Mouse (Mus musculus): Measurements from ENCODE around the gene Kntc1. TPM values are rescaled to one million over a fixed set of nuclear protein-coding genes. Genes with fewer than 3 reads are reported as not detected.

Gene Kntc1
- polyA plus RNA-seq, 1 experiment from 2014 or later = 46.4 TPM

GRCm38 (mm10) chr5:123853877-123854504 lies 104.5 kb downstream of the Kntc1 start:
- Histone ChIP-seq H3K9me3 (no peaks in the 10 kb centered on the region), H3K4me3 (no peak overlapping the region), H3K27ac (replicated peaks) (no peak overlapping the region), H3K36me3 (replicated peaks) (no peaks in the 10 kb centered on the region), H3K4me1 (peaks cover 8% of the 10 kb centered on the region), H3K27me3 (replicated peaks; ENCODE audit: low read depth, poor library complexity, severe bottlenecking) (no peaks in the 10 kb centered on the region)
- WGBS = 90% methylated on average over 11 of the region's 11 CpGs
- no peak for DNase-seq (ENCODE audit: low spot score)

- Histone ChIP-seq H3K4me3 (no peak overlapping the region), H3K4me1 (peaks cover 13% of the 10 kb centered on the region), H3K27ac (replicated peaks) (no peak overlapping the region), H3K27me3 (replicated peaks; ENCODE audit: low read depth, poor library complexity, severe bottlenecking) (no peaks in the 10 kb centered on the region), H3K9me3 (no peaks in the 10 kb centered on the region), H3K36me3 (replicated peaks) (no peaks in the 10 kb centered on the region)
- WGBS = 89% methylated on average over 9 of the region's 9 CpGs
- DNase-seq (ENCODE audit: low spot score) = no peak
Measured at GRCm38 (mm10) chr5:123854511-123854910, 105.0 kb downstream of the Kntc1 start.

GRCm38 (mm10) chr5:123858798-123859197 lies 109.3 kb downstream of the Kntc1 start:
- no peak for DNase-seq (ENCODE audit: low spot score)

GRCm38 (mm10) chr5:123862374-123863350 lies 113.1 kb downstream of the Kntc1 start:
- 89% methylated on average over 15 of the region's 15 CpGs for WGBS
- H3K4me1 ChIP-seq = peaks cover 22% of the 10 kb centered on the region
- H3K27ac ChIP-seq (replicated peaks) = no peak overlapping the region
- H3K36me3 ChIP-seq (replicated peaks) = no peaks in the 10 kb centered on the region
- no peak overlapping the region for H3K4me3 ChIP-seq
- no peaks in the 10 kb centered on the region for H3K9me3 ChIP-seq
- DNase-seq (ENCODE audit: low spot score) = no peak
- H3K27me3 ChIP-seq (replicated peaks; ENCODE audit: low read depth, poor library complexity, severe bottlenecking) = no peaks in the 10 kb centered on the region

More at GRCm38 (mm10) chr5:123858798-123859197, 109.3 kb downstream of the Kntc1 start:
- H3K36me3 ChIP-seq (replicated peaks) = no peaks in the 10 kb centered on the region
- 75% methylated on average over 11 of the region's 11 CpGs for WGBS
- H3K4me3 ChIP-seq = no peak overlapping the region
- H3K27ac ChIP-seq (replicated peaks) = no peak overlapping the region; the same call in 1 of the 2 replicates
- H3K9me3 ChIP-seq = no peaks in the 10 kb centered on the region
- H3K27me3 ChIP-seq (replicated peaks; ENCODE audit: low read depth, poor library complexity, severe bottlenecking) = no peaks in the 10 kb centered on the region
- peaks cover 22% of the 10 kb centered on the region for H3K4me1 ChIP-seq

GRCm38 (mm10) chr5:123863934-123864333 lies 114.4 kb downstream of the Kntc1 start:
- H3K27ac ChIP-seq (replicated peaks) = no peak overlapping the region
- no peak for DNase-seq (ENCODE audit: low spot score)
- 92% methylated on average over 14 of the region's 14 CpGs for WGBS
- no peak overlapping the region for H3K4me3 ChIP-seq
- no peaks in the 10 kb centered on the region for H3K36me3 ChIP-seq (replicated peaks)
- no peaks in the 10 kb centered on the region for H3K9me3 ChIP-seq
- peaks cover 20% of the 10 kb centered on the region for H3K4me1 ChIP-seq
- H3K27me3 ChIP-seq (replicated peaks; ENCODE audit: low read depth, poor library complexity, severe bottlenecking) = no peaks in the 10 kb centered on the region

GRCm38 (mm10) chr5:123865365-123865764 lies 115.8 kb downstream of the Kntc1 start, which contains the start of gene Hcar2:
Gene Hcar2 (minus strand): TSS chr5:123865499.
- Histone ChIP-seq H3K27me3 (replicated peaks; ENCODE audit: low read depth, poor library complexity, severe bottlenecking) (no peaks in the 10 kb centered on the region), H3K36me3 (replicated peaks) (no peaks in the 10 kb centered on the region), H3K4me1 (peaks cover 7% of the 10 kb centered on the region; the same call in 1 of the 2 replicates), H3K27ac (replicated peaks) (no peak within 1 kb of the TSS), H3K4me3 (no peak within 1 kb of the TSS), H3K9me3 (no peaks in the 10 kb centered on the region)
- no peak for DNase-seq (ENCODE audit: low spot score)
- 90% methylated on average over 12 of the region's 12 CpGs for WGBS

- H3K4me3 ChIP-seq = no peak overlapping the region
- WGBS = 92% methylated on average over 4 of the region's 4 CpGs
- H3K36me3 ChIP-seq (replicated peaks) = no peaks in the 10 kb centered on the region
- no peaks in the 10 kb centered on the region for H3K27me3 ChIP-seq (replicated peaks; ENCODE audit: low read depth, poor library complexity, severe bottlenecking)
- H3K9me3 ChIP-seq = no peaks in the 10 kb centered on the region
- DNase-seq (ENCODE audit: low spot score) = no peak
- 0 out of 2 replicates have a peak, but pooled peaks cover 2% of the 10 kb centered on the region for H3K4me1 ChIP-seq
- H3K27ac ChIP-seq (replicated peaks) = no peak overlapping the region
Measured at GRCm38 (mm10) chr5:123866457-123866856, 116.9 kb downstream of the Kntc1 start.

- no peak for DNase-seq (ENCODE audit: low spot score)
- 81% methylated on average over 4 of the region's 4 CpGs for WGBS
Measured at GRCm38 (mm10) chr5:123869615-123870014, 120.1 kb downstream of the Kntc1 start.

More at GRCm38 (mm10) chr5:123869615-123870014, 120.1 kb downstream of the Kntc1 start:
- H3K27me3 ChIP-seq (replicated peaks; ENCODE audit: low read depth, poor library complexity, severe bottlenecking) = no peaks in the 10 kb centered on the region
- H3K9me3 ChIP-seq = no peaks in the 10 kb centered on the region
- H3K4me3 ChIP-seq = no peak overlapping the region
- H3K4me1 ChIP-seq = no peaks in the 10 kb centered on the region
- H3K36me3 ChIP-seq (replicated peaks) = no peaks in the 10 kb centered on the region
- H3K27ac ChIP-seq (replicated peaks) = no peak overlapping the region

Other genes starting within 250 kb of the Kntc1 start
- gene B3gnt4, start 239.3 kb upstream of the Kntc1 start, polyA plus RNA-seq (2016; fragmentation: Nextera tagmentation; extraction: Ambion mirVana) = 1.5 and 2.0 TPM in 2 replicates
- gene Diablo, start 225.5 kb upstream of the Kntc1 start, polyA plus RNA-seq (2016; fragmentation: Nextera tagmentation; extraction: Ambion mirVana) = 125 and 134 TPM in 2 replicates
- gene Gm49027, start 224.2 kb upstream of the Kntc1 start, polyA plus RNA-seq (2016; fragmentation: Nextera tagmentation; extraction: Ambion mirVana) = 0.24 and 0.35 TPM in 2 replicates
- gene Vps33a, start 176.7 kb upstream of the Kntc1 start, polyA plus RNA-seq (2016; fragmentation: Nextera tagmentation; extraction: Ambion mirVana) = 28.1 and 32.0 TPM in 2 replicates
- gene Clip1, start 65.1 kb upstream of the Kntc1 start, polyA plus RNA-seq (2016; fragmentation: Nextera tagmentation; extraction: Ambion mirVana) = 52.9 and 54.0 TPM in 2 replicates
- gene Zcchc8, start 28.6 kb upstream of the Kntc1 start, polyA plus RNA-seq (2016; fragmentation: Nextera tagmentation; extraction: Ambion mirVana) = 86.3 and 93.8 TPM in 2 replicates
- gene Rsrc2, start 302 bp upstream of the Kntc1 start, polyA plus RNA-seq (2016; fragmentation: Nextera tagmentation; extraction: Ambion mirVana) = 142 and 144 TPM in 2 replicates
- not detected in 2 replicates for gene Hcar2, start 115.8 kb downstream of the Kntc1 start, polyA plus RNA-seq (2016; fragmentation: Nextera tagmentation; extraction: Ambion mirVana)
- 0.09 TPM in 2 replicates for gene Hcar1, start 130.3 kb downstream of the Kntc1 start, polyA plus RNA-seq (2016; fragmentation: Nextera tagmentation; extraction: Ambion mirVana)
- 180 and 184 TPM in 2 replicates for gene Denr, start 157.5 kb downstream of the Kntc1 start, polyA plus RNA-seq (2016; fragmentation: Nextera tagmentation; extraction: Ambion mirVana)
- gene Gm43518, start 177.7 kb downstream of the Kntc1 start, polyA plus RNA-seq (2016; fragmentation: Nextera tagmentation; extraction: Ambion mirVana) = 2.0 TPM in 2 replicates
- gene Ccdc62, start 181.0 kb downstream of the Kntc1 start, polyA plus RNA-seq (2016; fragmentation: Nextera tagmentation; extraction: Ambion mirVana) = 5.0 and 5.9 TPM in 2 replicates
- 8.5 and 10.7 TPM in 2 replicates for gene Hip1r, start 223.9 kb downstream of the Kntc1 start, polyA plus RNA-seq (2016; fragmentation: Nextera tagmentation; extraction: Ambion mirVana)